Mouse (Mus musculus) gastrocnemius, adult 8-10 months (tissue): ENCODE results near the gene Speer4d. TPM values are rescaled to one million over a fixed set of nuclear protein-coding genes. Genes with fewer than 3 reads are reported as not detected.
"Not testable (repeated sequence)": the region's sequence is repeated elsewhere in the genome, so short reads cannot be mapped to it uniquely, and the experiment has no call there.

Experiments used
- DNase-seq, 2 experiments: peaks; one replicate each; pipeline ENCODE4 v3.0.0; 2022; ENCODE audit warnings: low spot score in 2 of 2
- total RNA-seq, 4 experiments: library from RNA; stranded (reverse); gene quantifications; 2 replicates each; pipeline ENCODE4 v1.2.4; 2022

The Speer4d gene
- total RNA-seq, 4 experiments from 2014 or later, result not detected

DNA sequence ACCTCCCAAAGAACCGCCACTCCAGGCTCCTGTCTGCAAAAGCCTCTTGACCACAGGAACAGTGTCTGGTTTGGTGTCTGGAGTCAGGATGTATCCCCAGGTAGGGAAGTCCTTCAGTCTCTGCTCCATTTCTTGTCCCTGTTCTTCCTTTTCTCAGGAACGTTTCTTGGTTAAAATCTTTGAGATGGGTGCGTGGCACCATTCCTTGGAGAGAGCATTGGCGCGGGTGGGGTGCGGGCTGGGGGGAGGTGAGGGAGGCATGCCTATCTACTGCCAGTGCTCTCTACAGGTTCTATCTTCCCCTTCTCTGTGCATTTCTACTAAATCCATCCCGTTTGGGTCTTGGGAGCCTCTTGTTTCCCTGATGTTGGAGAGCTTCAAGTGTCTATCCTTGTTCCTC is 45.0 kb downstream of the Speer4d start:
- DNase-seq, result not testable (repeated sequence)

DNA sequence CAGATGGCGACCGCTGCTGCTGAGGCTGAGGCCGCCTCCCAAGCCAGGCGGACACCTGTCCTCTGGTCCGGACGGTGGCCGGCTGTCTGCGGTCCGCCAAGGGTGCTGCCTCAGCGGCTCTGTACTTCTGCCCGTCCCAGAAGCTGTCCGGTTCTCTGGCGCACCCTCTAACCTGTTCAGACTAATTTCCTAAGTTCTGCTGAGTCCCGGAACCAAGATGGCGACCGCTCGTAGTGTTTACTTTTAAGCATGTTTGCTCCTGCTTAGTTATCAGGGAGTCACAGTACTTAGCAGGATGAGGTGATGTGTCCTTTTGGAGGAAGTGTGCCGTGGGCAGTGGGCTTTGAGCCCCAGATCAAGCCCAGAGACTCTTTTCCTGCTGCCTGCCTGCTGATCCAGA is 51.9 kb downstream of the Speer4d start:
- not testable (repeated sequence) for DNase-seq

Other genes starting within 250 kb of the Speer4d start
- not detected for gene Gm21149, start 142.5 kb upstream of the Speer4d start, total RNA-seq
- not detected for gene Gm21190, start 89.8 kb upstream of the Speer4d start, total RNA-seq
- not detected for gene Gm21083, start 41.7 kb upstream of the Speer4d start, total RNA-seq
- not detected for gene 4930572O03Rik, start 38.0 kb downstream of the Speer4d start, total RNA-seq
- gene Speer4c, start 95.2 kb downstream of the Speer4d start, total RNA-seq, result not detected